Mouse (Mus musculus) limb, embryonic 11.5 days (tissue): ENCODE measurements around the gene Pomc. TPM values are rescaled to one million over a fixed set of nuclear protein-coding genes. Genes with fewer than 3 reads are reported as not detected.
"Not testable (repeated sequence)": the region's sequence is repeated elsewhere in the genome, so short reads cannot be mapped to it uniquely, and the experiment has no call there.

Experiments used
- ATAC-seq: fragments of 200-750 bp; cut with Nextera tagmentation; 2 replicates; pipeline ENCODE4 v1.8.0; 2017; ENCODE audit warnings: low read depth; ENCODE audit not compliant: insufficient number of reproducible peaks, low FRiP score, low TSS enrichment
- DNase-seq: peaks from one replicate; pipeline ENCODE4 v3.0.0-alpha.2; 2015; ENCODE audit warnings: low spot score
- H3K27ac ChIP-seq: fragments of 300-500 bp; sonication (generic); replicated peaks from 2 replicates; pipeline ENCODE4 v1.5.1; 2014; ENCODE audit warnings: low read depth, mild to moderate bottlenecking, low read length
- H3K27me3 ChIP-seq: fragments of 300-500 bp; sonication (generic); 2 replicates; pipeline ENCODE4 v1.6.1; 2014; ENCODE audit warnings: mild to moderate bottlenecking, low read length, mixed read lengths; ENCODE audit not compliant: control insufficient read depth, insufficient read depth
- H3K36me3 ChIP-seq: fragments of 300-500 bp; sonication (generic); 2 replicates; pipeline ENCODE4 v1.6.1; 2014; ENCODE audit warnings: mild to moderate bottlenecking, low read length, moderate library complexity, mixed read lengths; ENCODE audit not compliant: control insufficient read depth, insufficient read depth
- H3K4me1 ChIP-seq: fragments of 300-500 bp; sonication (generic); 2 replicates; pipeline ENCODE4 v1.6.1; 2014; ENCODE audit warnings: low read length, mixed read lengths; ENCODE audit not compliant: control insufficient read depth, insufficient read depth
- H3K4me2 ChIP-seq: fragments of 300-500 bp; sonication (generic); 2 replicates; pipeline ENCODE4 v1.6.1; 2014; ENCODE audit warnings: low read depth, mild to moderate bottlenecking, moderate library complexity; ENCODE audit not compliant: severe bottlenecking
- H3K4me3 ChIP-seq: fragments of 300-500 bp; sonication (generic); 2 replicates; pipeline ENCODE4 v1.5.1; 2014; ENCODE audit warnings: low read depth, low read length
- H3K9ac ChIP-seq: fragments of 300-500 bp; sonication (generic); 2 replicates; pipeline ENCODE4 v1.6.1; 2014; ENCODE audit warnings: mild to moderate bottlenecking, low read length
- H3K9me3 ChIP-seq: fragments of 300-500 bp; sonication (generic); 2 replicates; pipeline ENCODE4 v1.6.1; 2016; ENCODE audit warnings: low read length; ENCODE audit not compliant: control insufficient read depth
- WGBS: fragments of 180-500 bp; shearing (Covaris S2); extraction: QIAGEN DNeasy Blood & Tissue Kit; methylation state at CpG from one replicate; pipeline ENCODE4 v1.1.7; 2014; 5-methylcytosine and 5-hydroxymethylcytosine counted together
- polyA plus RNA-seq: library from polyadenylated mRNA; unstranded; fragments of >200 nt; fragmentation: Nextera tagmentation; extraction: Ambion mirVana; gene quantifications from 2 replicates; pipeline ENCODE4 v1.2.1, GENCODE M21; 2014

Pomc gene
- polyA plus RNA-seq, 1 experiment from 2014 or later, result 4.1 TPM

GRCm38 (mm10) chr12:3947503-3947902 is 7.2 kb upstream of the Pomc start:
- ATAC-seq (no peak), DNase-seq (no peak)
- H3K4me1 ChIP-seq, result no peaks in the 10 kb centered on the region
- H3K4me3 ChIP-seq, result no peak overlapping the region
- no peaks in the 10 kb centered on the region for H3K9me3 ChIP-seq
- no peak overlapping the region for H3K27ac ChIP-seq
- WGBS, result 63% methylated on average over 6 of the region's 6 CpGs
- no peaks in the 10 kb centered on the region for H3K27me3 ChIP-seq
- H3K9ac ChIP-seq, result no peak overlapping the region
- H3K36me3 ChIP-seq, result no peaks in the 10 kb centered on the region
- no peak overlapping the region for H3K4me2 ChIP-seq

GRCm38 (mm10) chr12:3955371-3955770 is 620 bp downstream of the Pomc start:
- DNase-seq (peak; percentile 56), ATAC-seq (no peak)
- no peak overlapping the region for H3K4me3 ChIP-seq
- H3K36me3 ChIP-seq, result no peaks in the 10 kb centered on the region
- H3K9me3 ChIP-seq, result no peaks in the 10 kb centered on the region
- H3K4me2 ChIP-seq, result no peak overlapping the region
- peaks cover 6% of the 10 kb centered on the region for H3K4me1 ChIP-seq
- H3K9ac ChIP-seq, result no peak overlapping the region
- WGBS, result 31% methylated on average over 10 of the region's 10 CpGs
- no peak overlapping the region for H3K27ac ChIP-seq
- peaks cover 13% of the 10 kb centered on the region for H3K27me3 ChIP-seq

GRCm38 (mm10) chr12:3956351-3956750 is 1.6 kb downstream of the Pomc start:
- WGBS, result 16% methylated on average over 3 of the region's 3 CpGs
- H3K27ac ChIP-seq, result no peak overlapping the region
- no peak overlapping the region for H3K4me3 ChIP-seq
- H3K4me1 ChIP-seq, result peaks cover 6% of the 10 kb centered on the region
- ATAC-seq (no peak), DNase-seq (no peak)
- H3K9ac ChIP-seq, result no peak overlapping the region
- peaks cover 13% of the 10 kb centered on the region for H3K27me3 ChIP-seq
- no peak overlapping the region for H3K4me2 ChIP-seq
- no peaks in the 10 kb centered on the region for H3K36me3 ChIP-seq
- H3K9me3 ChIP-seq, result no peaks in the 10 kb centered on the region

GRCm38 (mm10) chr12:3959791-3960543 is 5.2 kb downstream of the Pomc start:
- 2% methylated on average over 53 of the region's 53 CpGs for WGBS

GRCm38 (mm10) chr12:3960553-3960952 is 5.8 kb downstream of the Pomc start:
- H3K4me1 ChIP-seq, result peaks cover 6% of the 10 kb centered on the region
- no peak overlapping the region for H3K27ac ChIP-seq
- H3K9me3 ChIP-seq, result no peaks in the 10 kb centered on the region
- H3K4me2 ChIP-seq, result peak overlapping the region; percentile 77
- DNase-seq (no peak), ATAC-seq (no peak)
- 52% methylated on average over 4 of the region's 4 CpGs for WGBS
- H3K9ac ChIP-seq, result peak overlapping the region; percentile 85
- no peaks in the 10 kb centered on the region for H3K36me3 ChIP-seq
- peak overlapping the region; percentile 53 for H3K4me3 ChIP-seq
- H3K27me3 ChIP-seq, result no peaks in the 10 kb centered on the region

More at GRCm38 (mm10) chr12:3959791-3960543, 5.2 kb downstream of the Pomc start:
- Histone ChIP-seq H3K4me1 (peaks cover 6% of the 10 kb centered on the region), H3K4me2 (peak overlapping the region; percentile 77), H3K36me3 (no peaks in the 10 kb centered on the region), H3K27me3 (peaks cover 3% of the 10 kb centered on the region), H3K4me3 (peak overlapping the region; percentile 53), H3K27ac (peak overlapping the region; percentile 87; the same call in 1 of the 2 replicates), H3K9me3 (no peaks in the 10 kb centered on the region), H3K9ac (peak overlapping the region; percentile 85)
- ATAC-seq (peak; percentile 92), DNase-seq (peak; percentile 94)

- Histone ChIP-seq H3K4me2 (no peak overlapping the region), H3K36me3 (no peaks in the 10 kb centered on the region), H3K27me3 (no peaks in the 10 kb centered on the region), H3K9ac (no peak overlapping the region), H3K9me3 (no peaks in the 10 kb centered on the region), H3K4me3 (no peak overlapping the region), H3K4me1 (no peaks in the 10 kb centered on the region), H3K27ac (no peak overlapping the region)
- no peak for ATAC-seq
- no peak for DNase-seq
- 91% methylated on average over 4 of the region's 4 CpGs for whole genome bisulfite sequencing
These were observed 12.4 kb downstream of the Pomc start for GRCm38 (mm10) chr12:3967196-3967595.

GRCm38 (mm10) chr12:3968380-3968779 is 13.6 kb downstream of the Pomc start:
- H3K9me3 ChIP-seq, result no peaks in the 10 kb centered on the region
- 63% methylated on average over 9 of the region's 9 CpGs for WGBS
- H3K4me2 ChIP-seq, result no peak overlapping the region
- no peak overlapping the region for H3K4me3 ChIP-seq
- H3K9ac ChIP-seq, result no peak overlapping the region
- no peaks in the 10 kb centered on the region for H3K36me3 ChIP-seq
- 0 out of 2 replicates have a peak, but pooled peaks have one; percentile 35 for ATAC-seq
- no peaks in the 10 kb centered on the region for H3K4me1 ChIP-seq
- H3K27ac ChIP-seq, result no peak overlapping the region
- no peaks in the 10 kb centered on the region for H3K27me3 ChIP-seq
- DNase-seq, result no peak

- H3K9ac ChIP-seq, H3K9me3 ChIP-seq, H3K27ac ChIP-seq, H3K4me3 ChIP-seq, H3K27me3 ChIP-seq, ATAC-seq, H3K4me1 ChIP-seq, DNase-seq, H3K36me3 ChIP-seq, H3K4me2 ChIP-seq: not testable (repeated sequence)
- 94% methylated on average over 6 of the region's 6 CpGs for WGBS
These were observed 18.4 kb downstream of the Pomc start for GRCm38 (mm10) chr12:3973169-3973568.
